Mouse (Mus musculus): ENCODE data around the gene Vps37b.

DNA sequence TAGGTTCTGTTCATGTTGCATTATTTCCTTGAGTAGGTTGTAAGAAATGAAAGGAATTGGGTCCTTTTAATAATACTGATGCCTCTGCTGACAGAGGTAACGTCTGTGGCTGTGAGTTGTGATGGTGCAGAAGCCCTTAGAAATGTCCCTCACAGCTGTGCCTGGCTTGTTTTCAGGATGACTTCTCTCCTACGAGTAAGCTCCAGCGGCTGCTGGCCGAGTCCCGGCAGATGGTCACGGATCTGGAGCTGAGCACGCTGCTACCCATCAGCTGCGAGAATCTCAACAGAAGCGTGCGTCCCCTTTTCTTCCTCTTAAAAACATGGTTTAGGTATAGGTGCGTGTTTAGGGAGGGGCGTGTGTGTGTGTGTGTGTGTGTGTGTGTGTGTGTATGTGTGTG, 71.0 kb downstream of the Vps37b start:
- TF ChIP-seq USF1 (IDR thresholded peaks at IDR 0.05; ENCODE audit: low read depth) (no peak), CTCF (IDR thresholded peaks at IDR 0.05; ENCODE audit: control insufficient read depth, insufficient read depth, insufficient read length) (no peak)

Measured in C2C12 (cell line).